Mouse (Mus musculus) ovary, adult 18-20 months (tissue): Measurements from ENCODE around the gene Fads2.

Experiments used
- DNase-seq: peaks from one replicate; pipeline ENCODE4 v3.0.0; 2022; ENCODE audit warnings: low spot score, mixed read lengths

Fads2 gene

DNA sequence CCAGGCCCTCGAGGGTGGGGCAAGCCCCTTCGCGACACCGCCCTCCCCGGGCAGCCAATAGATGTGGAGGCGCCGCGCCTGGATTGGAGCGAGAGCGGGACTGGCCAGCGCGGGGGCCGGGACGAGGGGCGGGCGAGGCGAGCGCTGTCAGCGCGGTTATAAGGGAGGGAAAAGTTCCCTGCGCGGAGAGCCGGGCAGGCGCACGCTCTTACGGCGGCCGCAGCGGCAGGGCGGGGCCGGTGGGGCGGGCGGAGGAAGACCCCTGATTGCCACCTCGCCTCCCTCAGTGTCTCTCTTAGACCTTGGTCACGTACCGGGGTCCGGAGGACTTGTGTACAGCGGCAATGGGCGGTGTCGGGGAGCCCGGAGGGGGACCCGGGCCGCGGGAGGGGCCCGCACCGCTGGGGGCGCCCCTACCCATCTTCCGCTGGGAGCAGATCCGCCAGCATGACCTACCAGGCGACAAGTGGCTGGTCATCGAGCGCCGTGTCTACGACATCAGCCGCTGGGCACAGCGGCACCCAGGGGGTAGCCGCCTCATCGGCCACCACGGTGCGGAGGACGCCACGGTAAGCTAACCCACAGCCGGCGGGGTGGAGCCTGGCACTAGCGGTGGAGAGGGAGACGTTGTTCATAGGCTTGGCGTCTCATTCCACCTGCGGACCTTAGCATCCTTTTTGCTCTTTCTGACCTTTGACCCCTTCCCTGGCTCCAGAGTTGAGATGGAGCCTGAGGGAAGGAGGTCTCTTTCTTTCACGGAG, 60.0 kb downstream of the Fads2 start, which contains the start of gene Fads3:
TSS of gene Fads3 (plus strand) at position 182 of the 761 bp plus-strand sequence.
- DNase-seq, result peak; percentile 87

DNA sequence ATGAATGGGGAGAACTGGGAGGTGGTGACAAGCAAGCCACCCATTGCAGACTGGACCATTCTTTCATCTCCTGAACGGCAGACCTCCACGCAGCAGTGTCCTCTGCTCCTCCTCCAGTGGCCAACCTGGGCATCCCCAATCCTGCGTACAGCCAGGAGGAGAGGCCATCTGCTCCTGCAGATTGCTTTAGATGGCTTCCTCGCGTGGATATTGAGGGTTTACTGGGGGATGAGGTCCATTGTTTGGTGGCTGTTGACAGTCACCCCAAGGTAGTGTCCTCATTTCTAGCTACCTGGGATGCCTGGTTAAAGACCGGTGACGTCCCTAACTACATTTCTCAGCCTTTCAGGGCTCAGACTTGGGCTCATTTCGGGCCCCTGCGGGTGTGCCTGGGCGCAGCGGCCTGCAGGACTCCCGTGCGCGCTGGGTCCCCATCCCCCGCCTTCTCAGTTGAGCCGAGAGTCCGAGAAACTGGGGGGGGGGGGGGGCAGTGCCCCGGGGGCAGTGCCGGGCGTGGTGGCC, 60.6 kb downstream of the Fads2 start:
- no peak for DNase-seq

DNA sequence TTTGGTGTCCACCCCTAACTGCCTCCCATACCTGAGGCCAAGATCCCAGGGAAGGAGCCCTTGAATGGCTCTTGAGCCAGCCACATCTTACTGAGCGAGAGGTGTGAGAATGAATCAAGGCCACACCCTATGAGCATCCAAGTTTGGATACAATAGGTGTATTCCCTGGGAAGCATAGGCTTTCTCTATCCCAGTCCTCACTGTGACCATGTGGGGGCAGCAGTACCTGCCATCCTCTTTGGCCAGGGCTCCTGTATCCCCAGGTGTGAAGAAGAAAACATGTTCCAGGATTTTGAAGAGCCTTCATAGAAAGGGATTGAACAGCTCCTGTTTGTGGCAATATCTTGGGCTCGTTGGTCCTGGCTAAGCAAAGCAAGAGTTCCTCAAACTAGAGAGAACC, 61.9 kb downstream of the Fads2 start:
- DNase-seq, result no peak

DNA sequence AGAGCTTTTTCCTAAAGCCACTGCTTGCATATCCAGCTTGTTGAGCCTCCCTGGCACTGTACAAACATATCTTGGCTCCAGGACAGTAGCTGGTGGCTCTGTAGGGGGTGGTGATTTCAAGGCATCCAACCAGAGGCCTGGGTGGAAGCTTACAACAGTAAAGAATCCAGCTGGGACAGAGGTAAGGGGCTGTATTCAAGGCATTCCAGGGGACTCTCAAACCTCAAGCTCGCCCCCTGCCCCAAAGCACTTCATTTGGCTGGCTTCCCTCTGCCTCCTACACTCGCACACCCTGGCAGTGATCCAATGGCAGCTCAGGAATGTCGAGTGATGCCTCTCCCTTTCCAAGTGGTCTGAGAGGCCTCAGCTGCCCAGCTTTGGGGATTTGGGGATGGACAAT, 62.6 kb downstream of the Fads2 start:
- DNase-seq, result no peak

DNA sequence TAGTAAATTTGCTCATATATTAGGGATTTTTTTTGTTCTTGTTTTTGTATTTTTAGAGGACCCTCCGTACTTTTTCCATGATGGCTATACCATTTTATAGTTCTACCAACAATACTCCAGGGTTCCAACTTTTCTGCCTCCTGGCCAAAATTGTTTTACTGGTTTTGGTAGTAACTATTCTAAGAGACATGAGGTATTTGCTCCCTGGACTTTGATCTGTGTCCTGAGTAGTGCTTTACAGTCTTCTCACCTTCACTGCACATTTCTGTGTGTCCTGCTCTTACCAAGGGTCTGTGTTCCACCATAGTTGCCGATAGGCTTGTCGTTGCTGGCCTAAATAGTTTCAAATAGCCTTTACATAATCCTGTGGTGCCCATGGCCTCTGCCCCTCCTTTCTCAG, 63.2 kb downstream of the Fads2 start:
- DNase-seq, result no peak

DNA sequence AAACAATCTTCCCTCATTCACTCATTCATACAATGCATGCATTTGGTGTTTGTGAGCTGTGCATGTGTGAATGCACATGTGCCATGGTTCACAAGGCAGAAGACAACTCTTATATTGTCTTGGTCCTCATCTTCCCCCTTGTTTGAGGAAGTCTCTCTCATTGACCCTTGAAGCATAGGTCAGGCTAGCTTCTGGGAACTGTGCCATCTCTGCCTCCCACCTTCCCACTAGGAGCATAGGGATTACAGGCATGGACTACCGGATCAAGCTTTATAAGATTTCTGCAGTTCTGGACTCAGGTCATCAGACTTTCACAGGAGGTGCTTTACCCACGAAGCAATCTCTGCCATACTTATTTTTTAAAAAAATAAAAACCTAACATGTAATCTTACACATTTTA, 64.0 kb downstream of the Fads2 start:
- DNase-seq, result no peak

DNA sequence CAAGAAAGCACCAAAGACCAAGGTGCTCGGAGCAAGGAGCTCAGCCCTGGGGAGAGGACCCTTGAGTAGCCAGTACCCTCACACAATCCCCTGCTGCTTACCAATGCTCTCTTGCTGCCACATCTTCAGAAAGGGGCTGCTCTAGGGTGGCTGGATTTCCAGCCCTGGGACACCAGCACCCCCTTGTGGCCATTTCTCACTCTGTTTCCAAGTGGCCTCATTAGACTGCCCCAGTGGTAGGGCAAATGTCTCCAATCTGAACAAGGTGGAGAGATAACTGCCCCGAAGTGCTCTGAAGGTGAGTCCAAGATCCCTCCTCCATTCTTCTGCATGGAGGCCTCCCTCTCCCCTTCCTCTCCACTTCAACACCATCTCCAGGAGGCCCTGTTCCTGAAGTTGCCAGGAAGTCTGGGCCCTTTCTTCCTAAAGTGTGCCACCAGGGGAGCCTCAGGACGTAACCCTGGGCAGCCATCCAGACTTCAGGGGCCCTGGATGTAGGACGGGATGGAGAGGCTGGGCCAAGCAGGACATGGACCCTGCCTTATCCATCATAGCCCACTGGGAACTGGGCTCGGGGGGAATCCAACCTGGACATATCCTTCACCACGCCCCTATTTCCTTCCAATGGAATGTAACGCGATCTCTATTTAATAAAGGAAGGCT, 66.6 kb downstream of the Fads2 start:
- no peak for DNase-seq

DNA sequence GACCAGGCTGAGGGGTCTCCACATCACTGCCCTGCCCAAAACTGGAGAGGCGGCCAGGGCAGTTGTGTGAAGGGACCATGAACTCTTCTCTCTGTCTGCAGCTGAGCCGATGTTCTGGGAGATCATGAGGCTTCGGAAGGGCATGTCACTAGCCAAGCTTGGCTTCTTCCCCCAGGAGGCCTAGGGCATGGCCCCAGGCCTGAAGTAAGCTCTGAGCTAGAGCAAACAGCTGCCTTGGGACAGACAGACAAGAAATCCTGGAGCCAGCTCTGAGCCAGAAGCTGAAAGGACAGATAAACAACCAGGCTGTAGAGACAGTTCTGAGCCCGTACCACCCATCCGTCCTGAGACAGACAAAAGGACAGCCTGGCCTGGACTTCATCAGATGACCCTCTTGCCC, 67.2 kb downstream of the Fads2 start:
- DNase-seq, result no peak

DNA sequence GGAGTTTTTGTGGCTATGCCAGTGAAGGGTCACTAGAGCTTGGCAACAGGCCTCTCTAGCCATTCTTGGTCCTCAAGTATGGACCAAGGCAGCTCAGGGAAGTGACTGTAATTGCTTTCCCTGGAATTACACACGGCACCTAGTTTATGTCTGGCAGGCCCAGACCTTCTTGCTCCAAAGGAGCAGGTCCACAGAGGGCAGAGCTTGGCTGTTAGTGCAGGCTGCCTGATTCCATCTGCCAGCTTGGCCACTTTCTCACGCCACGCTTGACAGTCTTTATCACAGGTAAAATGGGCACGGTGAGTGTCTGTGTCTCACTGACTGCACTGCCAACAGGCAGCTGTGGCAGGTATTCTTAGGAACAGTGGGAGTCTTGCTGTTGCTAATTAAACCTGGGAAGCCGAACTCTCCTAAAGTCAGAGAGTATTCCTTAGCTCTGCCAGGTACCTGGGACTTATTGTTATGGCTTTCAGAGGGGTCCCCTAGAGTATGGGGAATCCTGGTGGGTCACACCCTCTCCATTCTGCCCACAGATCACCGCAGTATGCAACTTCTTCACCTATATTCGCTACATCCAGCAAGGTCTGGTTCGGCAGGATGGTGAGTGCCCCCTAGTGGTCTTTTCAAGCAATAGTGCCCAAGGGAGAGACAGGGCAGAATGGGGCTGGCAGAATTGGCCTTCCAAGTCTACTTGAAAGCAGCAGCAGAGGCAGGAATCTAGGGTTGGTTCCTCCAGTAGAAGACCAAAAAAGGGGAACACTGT, 68.2 kb downstream of the Fads2 start:
- DNase-seq, result no peak

DNA sequence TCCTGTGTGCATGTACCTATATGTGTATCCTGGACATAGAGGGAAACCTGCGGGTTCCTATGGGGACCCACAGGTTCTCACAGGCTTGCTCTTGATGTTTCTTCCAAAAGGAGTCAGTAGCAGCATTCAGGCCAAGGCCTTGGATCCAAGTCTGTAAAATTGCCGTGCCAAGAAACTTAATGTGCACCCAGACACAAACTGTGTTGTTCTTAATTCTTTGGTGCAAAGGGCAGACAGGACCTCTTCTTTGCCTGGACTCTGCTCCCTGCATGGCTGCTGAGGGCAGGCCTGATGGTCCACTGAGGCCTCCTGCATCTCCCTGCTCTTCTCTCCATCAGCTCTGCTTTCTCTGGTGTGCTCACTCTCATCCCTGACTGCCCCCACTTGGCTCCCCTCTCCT, 71.8 kb downstream of the Fads2 start:
- DNase-seq, result no peak

DNA sequence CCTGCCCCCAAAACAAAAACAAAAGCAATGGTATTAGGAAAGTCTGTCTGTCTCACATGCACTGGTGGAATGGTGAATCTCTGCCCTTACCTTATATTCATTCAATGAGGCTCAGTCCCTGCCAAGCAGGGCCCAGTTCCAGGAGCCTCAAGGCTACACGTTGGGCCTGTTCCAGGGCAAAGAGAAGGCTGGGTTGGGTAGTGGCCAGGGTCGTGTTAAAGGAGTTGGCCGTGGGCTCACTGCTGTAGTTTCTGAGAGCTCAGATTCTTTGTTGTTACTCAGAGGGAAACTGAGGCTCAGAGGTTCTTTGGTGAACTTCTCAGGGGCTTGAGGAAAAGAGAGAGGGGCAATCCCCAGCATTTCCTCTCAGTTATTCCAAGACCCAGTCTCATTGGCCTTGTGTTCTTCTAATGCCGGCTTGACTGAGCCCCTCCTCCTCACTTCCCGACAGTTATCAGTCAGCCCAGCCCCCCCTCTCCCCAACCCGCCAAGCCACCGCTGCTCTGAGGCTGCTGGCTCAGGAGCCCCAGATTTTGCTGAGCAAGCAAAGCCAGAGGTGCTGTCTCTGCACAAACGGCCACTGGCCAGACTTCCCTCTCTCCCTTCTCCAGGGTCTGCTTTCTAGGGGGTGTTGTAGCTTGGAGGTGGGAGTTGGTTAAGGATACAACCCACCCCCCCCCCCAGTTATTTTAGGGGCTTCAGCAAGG, 76.2 kb downstream of the Fads2 start:
- peak; percentile 86 for DNase-seq

DNA sequence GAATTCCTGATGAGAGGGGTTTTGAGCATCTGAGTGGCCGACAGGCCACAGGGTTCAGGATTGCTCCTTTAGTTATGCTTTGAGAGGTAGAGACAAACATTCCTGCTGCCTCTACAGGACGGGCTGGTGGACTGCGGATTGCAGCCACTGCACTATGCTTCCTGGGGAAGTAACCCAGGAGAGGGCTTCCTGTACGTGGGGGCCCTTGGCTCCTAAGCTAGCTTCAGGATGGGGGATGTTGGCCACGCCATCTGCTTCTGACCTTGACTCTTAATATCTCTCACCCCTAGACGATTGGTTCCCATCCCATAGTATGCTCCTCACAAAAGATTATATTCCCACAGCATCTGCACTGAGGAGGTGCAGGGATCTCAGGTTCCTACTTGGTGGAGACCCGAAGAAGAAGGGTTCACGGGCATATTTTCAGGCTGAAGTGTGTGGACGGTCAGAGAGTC, 78.2 kb downstream of the Fads2 start:
- DNase-seq, result no peak

DNA sequence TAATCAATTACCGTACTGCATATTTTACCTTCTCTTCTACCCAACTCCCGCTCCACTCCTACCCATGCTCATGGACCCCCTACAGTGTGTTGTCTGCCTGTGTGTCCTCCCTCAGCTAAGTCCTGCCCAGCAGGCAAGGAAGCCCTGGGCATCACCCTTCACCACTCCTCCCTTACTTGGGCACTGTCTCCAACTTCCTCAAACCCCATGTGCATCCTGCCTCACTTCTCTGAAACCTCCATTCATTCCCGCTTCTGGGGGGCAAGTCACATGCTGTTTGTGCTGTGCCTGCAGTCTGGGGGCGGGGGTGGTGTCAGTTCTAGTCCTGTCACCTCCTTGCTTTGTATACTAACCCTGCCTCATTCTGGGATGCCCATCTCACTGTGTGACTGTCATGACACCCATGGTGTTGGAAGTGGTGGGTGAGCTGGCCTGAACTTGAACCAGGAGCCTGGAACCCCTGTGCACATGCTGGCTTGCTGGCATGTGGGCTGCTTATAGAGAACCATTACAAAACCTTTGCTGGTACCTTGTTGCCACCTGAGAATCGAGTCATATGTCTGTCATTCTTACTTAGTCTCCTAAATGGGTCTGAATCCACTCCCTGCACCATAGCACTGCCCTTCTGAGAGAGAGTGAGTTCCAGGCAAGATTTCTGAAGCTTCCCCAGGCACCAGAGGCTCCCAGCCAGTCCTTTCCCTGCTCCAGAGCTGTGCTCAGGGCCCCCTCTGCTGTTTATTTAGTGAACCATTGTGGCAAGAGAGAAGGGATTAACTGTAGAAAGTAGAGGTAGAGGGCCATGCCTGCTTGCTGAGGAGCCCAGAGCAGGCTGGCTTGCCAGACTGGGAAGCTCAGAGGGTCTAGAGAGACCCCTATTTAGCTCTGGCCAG, 78.9 kb downstream of the Fads2 start:
- DNase-seq, result peak; percentile 42

DNA sequence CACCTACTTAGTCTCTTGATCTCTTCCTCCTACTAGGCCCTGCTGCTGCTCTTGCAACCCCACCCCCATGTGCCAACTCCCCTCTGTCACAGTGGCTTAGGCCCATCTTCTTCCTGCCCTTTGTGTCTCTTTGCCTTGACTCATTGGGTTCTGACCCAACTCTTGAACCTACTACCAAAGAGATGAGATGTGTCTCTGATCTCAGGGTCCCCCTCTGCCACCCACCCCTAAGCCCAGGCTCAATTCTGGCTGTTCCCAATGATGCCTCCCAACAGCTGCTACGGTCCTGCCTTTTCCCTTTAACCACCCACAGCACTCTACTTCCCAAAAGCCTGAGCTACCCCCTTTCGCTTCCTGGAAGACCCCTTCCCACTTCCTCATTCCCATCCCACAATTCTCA, 79.6 kb downstream of the Fads2 start:
- DNase-seq, result no peak

DNA sequence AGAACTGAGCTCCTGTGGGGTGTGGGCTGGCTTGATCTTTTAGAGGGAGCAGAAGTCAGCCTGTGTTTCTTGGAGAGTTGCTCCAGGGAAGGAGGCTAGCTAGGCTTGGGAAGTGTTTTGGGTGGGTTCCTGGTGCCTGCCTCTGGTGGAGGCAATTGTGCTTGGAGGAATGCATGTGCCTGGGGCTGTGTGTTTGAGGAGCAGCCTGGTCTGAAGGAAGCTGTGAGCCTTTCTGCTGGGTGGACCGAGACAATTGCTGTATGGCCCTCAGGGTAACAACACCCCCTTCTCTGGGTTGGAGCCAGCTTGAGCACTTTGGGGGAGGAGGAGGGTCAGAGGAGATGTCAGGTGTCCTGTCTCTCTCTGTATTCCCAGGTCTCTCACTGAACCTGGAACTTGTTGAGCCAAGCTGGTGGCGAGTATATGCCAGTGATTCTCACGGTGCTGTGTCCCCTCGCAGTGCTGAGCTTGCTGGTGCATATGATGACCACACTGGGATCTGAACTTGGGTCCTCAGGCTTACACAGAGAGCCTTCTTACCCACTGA, 82.3 kb downstream of the Fads2 start:
- no peak for DNase-seq

DNA sequence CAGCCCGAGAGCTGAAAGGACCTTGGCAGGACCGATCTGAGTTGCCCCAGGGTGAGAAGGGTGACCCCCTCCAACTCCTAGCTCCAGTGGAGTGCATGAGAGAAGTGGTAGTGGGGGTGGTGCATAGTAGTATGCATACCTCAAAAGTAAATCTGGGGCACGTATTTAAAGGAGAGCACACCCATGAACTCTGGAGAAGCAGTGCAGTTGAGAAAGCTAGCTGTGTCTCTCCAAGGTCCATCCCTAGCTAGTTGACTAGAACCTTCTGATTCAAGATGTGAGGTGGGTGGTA, 83.1 kb downstream of the Fads2 start:
- DNase-seq, result no peak

DNA sequence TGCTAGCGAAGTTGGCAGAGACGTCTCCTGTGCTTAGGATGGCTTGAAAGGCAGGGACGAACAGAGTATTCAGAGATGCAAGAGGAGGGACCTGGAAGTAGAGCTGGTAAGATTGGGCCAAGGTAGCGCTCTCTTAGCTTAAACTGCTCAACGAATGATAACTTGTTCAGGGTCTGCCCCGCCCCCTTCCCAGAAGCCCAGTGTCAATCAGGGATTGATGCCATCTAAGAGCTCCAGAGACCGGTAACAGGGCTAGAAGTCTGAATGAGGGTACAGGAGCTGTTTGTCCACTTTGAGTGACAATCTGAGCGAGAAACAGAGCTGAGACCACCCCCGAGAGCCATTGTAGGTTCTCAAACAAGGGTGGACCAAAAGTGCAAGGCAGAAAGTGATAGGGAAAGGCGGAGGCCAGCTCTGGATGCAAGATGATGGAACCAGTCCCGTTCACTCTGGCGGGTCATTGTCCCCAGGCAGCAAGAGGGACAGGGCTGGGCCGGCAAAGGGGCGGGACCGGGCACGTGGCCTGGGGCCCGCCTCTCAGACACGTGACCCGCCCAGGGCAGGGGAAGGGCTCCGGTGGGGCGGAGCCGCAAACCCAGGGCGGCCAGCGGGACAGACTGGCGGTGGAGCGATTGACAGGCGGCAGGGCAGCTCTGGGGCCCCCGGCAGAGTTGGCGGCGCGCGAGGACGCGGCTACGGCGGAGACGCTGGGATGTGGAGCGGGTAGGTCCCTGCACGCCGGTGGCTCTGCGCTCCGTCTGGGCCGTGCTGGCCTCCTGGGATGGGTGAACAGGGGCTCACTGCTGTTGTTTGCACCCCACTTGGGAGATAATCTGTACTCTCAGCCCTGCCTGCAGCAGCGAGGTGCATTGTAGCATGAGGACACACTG, 83.7 kb downstream of the Fads2 start:
- peak; percentile 87 for DNase-seq

DNA sequence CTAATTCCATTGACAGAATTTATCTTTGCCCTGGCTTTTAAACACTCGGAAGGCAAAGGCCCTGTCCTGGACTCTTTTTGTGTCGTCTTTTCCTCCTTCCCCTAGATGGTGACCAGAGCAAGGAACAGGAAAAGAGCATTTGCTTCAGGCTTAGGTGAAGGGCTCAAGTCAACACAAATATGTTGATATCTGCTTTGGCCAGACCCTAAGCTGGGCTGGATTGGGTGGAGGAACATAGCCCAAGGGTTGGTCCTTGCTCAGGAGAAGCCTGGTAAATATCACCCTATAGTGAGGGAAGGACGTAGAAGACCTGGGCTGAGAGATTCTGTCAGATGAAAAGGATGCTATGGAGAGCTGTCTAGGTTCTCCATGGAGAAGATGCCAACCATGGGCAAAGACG, 85.4 kb downstream of the Fads2 start:
- DNase-seq, result no peak

DNA sequence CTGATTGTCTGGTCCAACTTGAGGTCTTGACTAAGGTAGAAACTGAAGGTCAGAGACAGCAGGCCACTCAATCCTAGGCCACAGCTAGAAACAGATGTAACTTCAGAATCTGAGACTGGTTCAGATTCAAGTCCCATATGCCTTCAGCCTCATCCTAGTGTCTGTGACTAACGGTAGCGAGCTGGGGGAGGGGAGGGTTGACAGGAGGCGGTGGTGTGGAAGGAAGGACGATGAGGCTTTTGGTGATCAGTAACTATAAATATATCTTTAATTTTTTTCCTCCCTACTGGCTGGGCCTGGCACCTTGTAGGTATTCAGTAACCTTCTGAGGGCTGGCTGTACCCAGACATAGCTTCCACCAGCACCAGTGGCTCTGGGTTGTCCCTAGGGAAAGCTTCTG, 86.1 kb downstream of the Fads2 start:
- no peak for DNase-seq

DNA sequence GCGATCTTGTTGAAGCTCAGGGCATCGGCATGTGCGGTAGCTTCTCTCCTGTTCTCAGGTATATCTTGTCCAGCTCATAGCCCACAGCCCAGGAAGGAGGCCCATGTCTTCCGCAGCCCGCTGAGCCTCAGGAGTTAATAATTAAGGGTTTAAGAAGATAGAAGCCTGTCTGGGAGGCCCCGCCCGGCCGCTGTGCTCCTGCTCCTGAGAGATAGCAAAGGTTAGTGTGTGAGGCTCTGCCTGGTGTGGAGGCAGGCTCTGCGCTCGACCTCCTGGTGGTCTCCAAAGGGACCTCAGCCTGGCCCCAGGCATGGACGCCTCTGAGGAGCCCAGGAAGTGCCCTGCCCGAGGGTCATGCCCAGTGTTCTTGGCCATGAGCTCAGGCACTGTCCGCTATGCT, 86.7 kb downstream of the Fads2 start:
- DNase-seq, result no peak
